Mouse (Mus musculus) liver, embryonic 16.5 days (tissue): ENCODE results near the gene Cpsf3. TPM values are rescaled to one million over a fixed set of nuclear protein-coding genes. Genes with fewer than 3 reads are reported as not detected.
A peak's percentile ranks its signal among the peaks of the same experiment; 100 is the strongest.

Experiments
- ATAC-seq: fragments of 200-750 bp; cut with Nextera tagmentation; 2 replicates; pipeline ENCODE4 v1.8.0; 2017; ENCODE audit warnings: low read depth, mild to moderate bottlenecking, moderate number of reproducible peaks, moderate library complexity
- H3K27ac ChIP-seq: fragments of 300-500 bp; sonication (generic); 2 replicates; pipeline ENCODE4 v1.5.1; 2014; ENCODE audit warnings: mild to moderate bottlenecking, low read length
- H3K27me3 ChIP-seq: fragments of 300-500 bp; sonication (generic); 2 replicates; pipeline ENCODE4 v1.6.1; 2014; ENCODE audit warnings: low read depth, low read length, mixed read lengths; ENCODE audit not compliant: control insufficient read depth, insufficient read depth
- H3K36me3 ChIP-seq: fragments of 300-500 bp; sonication (generic); 2 replicates; pipeline ENCODE4 v1.6.1; 2014; ENCODE audit warnings: mild to moderate bottlenecking; ENCODE audit not compliant: control insufficient read depth, insufficient read depth
- H3K4me1 ChIP-seq: fragments of 300-500 bp; sonication (generic); 2 replicates; pipeline ENCODE4 v1.6.1; 2014; ENCODE audit warnings: low read depth, low read length, mixed read lengths; ENCODE audit not compliant: control insufficient read depth
- H3K4me2 ChIP-seq: fragments of 300-500 bp; sonication (generic); 2 replicates; pipeline ENCODE4 v1.6.1; 2014; ENCODE audit warnings: low read depth, low read length, mixed read lengths
- H3K4me3 ChIP-seq: fragments of 300-500 bp; sonication (generic); 2 replicates; pipeline ENCODE4 v1.5.1; 2014; ENCODE audit warnings: low read depth, mild to moderate bottlenecking, low read length
- H3K9ac ChIP-seq: fragments of 300-500 bp; sonication (generic); 2 replicates; pipeline ENCODE4 v1.6.1; 2014; ENCODE audit warnings: low read depth, low read length
- H3K9me3 ChIP-seq: fragments of 300-500 bp; sonication (generic); replicated peaks from 2 replicates; pipeline ENCODE4 v1.6.1; 2016; ENCODE audit warnings: low read length; ENCODE audit not compliant: control insufficient read depth
- WGBS: fragments of 180-500 bp; shearing (Covaris S2); extraction: QIAGEN DNeasy Blood & Tissue Kit; methylation state at CpG from one replicate; pipeline ENCODE4 v1.1.7; 2014; ENCODE audit not compliant: insufficient replicate concordance; 5-methylcytosine and 5-hydroxymethylcytosine counted together
- polyA plus RNA-seq: library from polyadenylated mRNA; unstranded; fragments of >200 nt; fragmentation: Nextera tagmentation; extraction: Ambion mirVana; gene quantifications from 2 replicates; pipeline ENCODE4 v1.2.1, GENCODE M21; 2015

Cpsf3 gene
- polyA plus RNA-seq, 1 experiment from 2014 or later = 39.6 TPM

- Histone ChIP-seq H3K4me2 (peak within 1 kb of the TSS; percentile 96), H3K36me3 (no peaks in the 10 kb centered on the region; the same call in 1 of the 2 replicates), H3K27me3 (no peaks in the 10 kb centered on the region), H3K4me1 (peaks cover 20% of the 10 kb centered on the region), H3K9me3 (no peaks in the 10 kb centered on the region), H3K4me3 (peak within 1 kb of the TSS; percentile 96), H3K27ac (peak within 1 kb of the TSS; percentile 87), H3K9ac (peak within 1 kb of the TSS; percentile 89)
- WGBS = under 1% methylated on average over 28 of the region's 28 CpGs
- ATAC-seq = peak; percentile 93
Measured at GRCm38 (mm10) chr12:21286243-21286622, 1.0 kb downstream of the Cpsf3 start, which contains the start of gene Itgb1bp1. TSS of gene Itgb1bp1 (minus strand) at chr12:21286284.

- Histone ChIP-seq H3K9me3 (no peaks in the 10 kb centered on the region), H3K27ac (peak overlapping the region; percentile 87), H3K9ac (peak overlapping the region; percentile 89), H3K27me3 (no peaks in the 10 kb centered on the region), H3K36me3 (peaks cover 5% of the 10 kb centered on the region), H3K4me1 (peaks cover 20% of the 10 kb centered on the region), H3K4me3 (peak overlapping the region; percentile 96), H3K4me2 (peak overlapping the region; percentile 96)
- ATAC-seq = no peak
- 12% methylated on average over 18 of the region's 18 CpGs for WGBS
Measured at GRCm38 (mm10) chr12:21286712-21287650, 1.8 kb downstream of the Cpsf3 start.

- Histone ChIP-seq H3K4me3 (no peak overlapping the region), H3K27me3 (no peaks in the 10 kb centered on the region), H3K36me3 (peaks cover 14% of the 10 kb centered on the region), H3K4me1 (peaks cover 20% of the 10 kb centered on the region), H3K9me3 (no peaks in the 10 kb centered on the region), H3K4me2 (no peak overlapping the region), H3K9ac (no peak overlapping the region), H3K27ac (no peak overlapping the region)
- WGBS = 83% methylated on average over 3 of the region's 3 CpGs
- ATAC-seq = no peak
Measured at GRCm38 (mm10) chr12:21288716-21289395, 3.7 kb downstream of the Cpsf3 start.

- H3K4me3 ChIP-seq = no peak overlapping the region
- peaks cover 20% of the 10 kb centered on the region for H3K4me1 ChIP-seq
- H3K27ac ChIP-seq = no peak overlapping the region
- 78% methylated on average over 6 of the region's 6 CpGs for WGBS
- peaks cover 19% of the 10 kb centered on the region for H3K36me3 ChIP-seq
- H3K27me3 ChIP-seq = no peaks in the 10 kb centered on the region
- no peak overlapping the region for H3K4me2 ChIP-seq
- no peaks in the 10 kb centered on the region for H3K9me3 ChIP-seq
- ATAC-seq = no peak
- no peak overlapping the region for H3K9ac ChIP-seq
Measured at GRCm38 (mm10) chr12:21289651-21290050, 4.5 kb downstream of the Cpsf3 start.

- Histone ChIP-seq H3K36me3 (peaks cover 31% of the 10 kb centered on the region), H3K4me2 (no peak overlapping the region), H3K9ac (no peak overlapping the region), H3K4me3 (no peak overlapping the region), H3K27me3 (no peaks in the 10 kb centered on the region), H3K4me1 (peaks cover 6% of the 10 kb centered on the region), H3K9me3 (no peaks in the 10 kb centered on the region), H3K27ac (no peak overlapping the region)
- ATAC-seq = no peak
- 86% methylated on average over 11 of the region's 11 CpGs for WGBS
Measured at GRCm38 (mm10) chr12:21298856-21299255, 13.7 kb downstream of the Cpsf3 start.

GRCm38 (mm10) chr12:21301324-21301723, 16.1 kb downstream of the Cpsf3 start:
- H3K4me2 ChIP-seq = no peak overlapping the region
- H3K27ac ChIP-seq = peak overlapping the region; percentile 0; the same call in 1 of the 2 replicates
- ATAC-seq = 0 out of 2 replicates have a peak, but pooled peaks have one; percentile 15
- no peaks in the 10 kb centered on the region for H3K27me3 ChIP-seq
- no peaks in the 10 kb centered on the region for H3K9me3 ChIP-seq
- peaks cover 22% of the 10 kb centered on the region for H3K36me3 ChIP-seq
- no peak overlapping the region for H3K4me3 ChIP-seq
- no peak overlapping the region for H3K9ac ChIP-seq
- 62% methylated on average over 7 of the region's 7 CpGs for WGBS
- peaks cover 6% of the 10 kb centered on the region for H3K4me1 ChIP-seq

GRCm38 (mm10) chr12:21301932-21302331, 16.7 kb downstream of the Cpsf3 start:
- ATAC-seq = peak; percentile 62
- H3K9me3 ChIP-seq = no peaks in the 10 kb centered on the region
- H3K4me2 ChIP-seq = no peak overlapping the region
- H3K9ac ChIP-seq = no peak overlapping the region
- H3K27me3 ChIP-seq = no peaks in the 10 kb centered on the region
- peaks cover 6% of the 10 kb centered on the region for H3K4me1 ChIP-seq
- H3K36me3 ChIP-seq = peaks cover 17% of the 10 kb centered on the region
- peak overlapping the region; percentile 21; the same call in 1 of the 2 replicates for H3K27ac ChIP-seq
- 63% methylated on average over 8 of the region's 8 CpGs for WGBS
- no peak overlapping the region for H3K4me3 ChIP-seq

GRCm38 (mm10) chr12:21302361-21302783, 17.2 kb downstream of the Cpsf3 start:
- H3K4me3 ChIP-seq = no peak overlapping the region
- no peak overlapping the region for H3K4me2 ChIP-seq
- peaks cover 6% of the 10 kb centered on the region for H3K4me1 ChIP-seq
- 23% methylated on average over 5 of the region's 5 CpGs for WGBS
- H3K27ac ChIP-seq = peak overlapping the region; percentile 21; the same call in 1 of the 2 replicates
- peaks cover 16% of the 10 kb centered on the region for H3K36me3 ChIP-seq
- no peak overlapping the region for H3K9ac ChIP-seq
- no peaks in the 10 kb centered on the region for H3K9me3 ChIP-seq
- no peaks in the 10 kb centered on the region for H3K27me3 ChIP-seq
- peak; percentile 76 for ATAC-seq
